Mouse (Mus musculus) left cerebral cortex, postnatal 10 days (tissue): ENCODE measurements around the gene Micall2. TPM values are rescaled to one million over a fixed set of nuclear protein-coding genes. Genes with fewer than 3 reads are reported as not detected.
A peak's percentile ranks its signal among the peaks of the same experiment; 100 is the strongest.

ENCODE experiments used
- DNase-seq, 2 experiments: peaks; one replicate each; pipeline ENCODE4 v3.0.0; 2021 to 2022; ENCODE audit warnings: low spot score in 2 of 2, mixed read lengths in 1 of 2; ENCODE audit errors: extremely low spot score in 1 of 2
- intact Hi-C: fragments of 180-260 bp; cut with DNase I; formaldehyde crosslinking; loops from one replicate; pipeline ENCODE4 v1.15.1; 2025
- total RNA-seq, 2 experiments: library from RNA; stranded (reverse); gene quantifications; 2 replicates each; pipeline ENCODE4 v1.2.3; 2021

Micall2 gene
- total RNA-seq, 2 experiments from 2014 or later, result 4.3 to 4.6 TPM

- no peak for DNase-seq
- intact Hi-C loops, result no loop called here
Observed at GRCm38 (mm10) chr5:139688356-139688755, 47.8 kb downstream of the Micall2 start.

GRCm38 (mm10) chr5:139687646-139688045 is 48.5 kb downstream of the Micall2 start:
- DNase-seq, result peak in 1 of 2 experiments; percentile 44
- intact Hi-C loops, result no loop called here

GRCm38 (mm10) chr5:139686530-139687249 is 49.4 kb downstream of the Micall2 start:
- intact Hi-C loops, result no loop called here
- DNase-seq, result no peak

GRCm38 (mm10) chr5:139683228-139683627 is 52.9 kb downstream of the Micall2 start:
- DNase-seq, result no peak
- intact Hi-C loops, result no loop called here

- intact Hi-C loops, result no loop called here
- no peak for DNase-seq
Observed at GRCm38 (mm10) chr5:139682631-139682977, 53.5 kb downstream of the Micall2 start.

GRCm38 (mm10) chr5:139681832-139682630 is 54.1 kb downstream of the Micall2 start:
- intact Hi-C loops, result no loop called here
- no peak for DNase-seq

GRCm38 (mm10) chr5:139675707-139675967 is 60.5 kb downstream of the Micall2 start:
- no peak for DNase-seq
- intact Hi-C loops, result loop anchor here (10.0 kb wide), 1 partner anchor 331 kb away; no protein-coding TSS in a partner anchor

- DNase-seq, result no peak
- intact Hi-C loops, result loop anchor here (10.0 kb wide), 1 partner anchor 330 kb away; no protein-coding TSS in a partner anchor
Observed at GRCm38 (mm10) chr5:139674940-139675706, 61.0 kb downstream of the Micall2 start.

GRCm38 (mm10) chr5:139669380-139669779 is 66.8 kb downstream of the Micall2 start:
- intact Hi-C loops, result loop anchor here (2.0 kb wide), 1 partner anchor 133 kb away; no protein-coding TSS in a partner anchor
- DNase-seq, result peak in 1 of 2 experiments; percentile 43

GRCm38 (mm10) chr5:139668494-139668893 is 67.6 kb downstream of the Micall2 start:
- peak; percentile 19 to 74 for DNase-seq
- intact Hi-C loops, result loop anchor here (2.0 kb wide), 1 partner anchor 132 kb away; no protein-coding TSS in a partner anchor

GRCm38 (mm10) chr5:139666496-139666895 is 69.6 kb downstream of the Micall2 start:
- intact Hi-C loops, result no loop called here
- DNase-seq, result no peak

- DNase-seq, result no peak
- intact Hi-C loops, result no loop called here
Observed at GRCm38 (mm10) chr5:139665375-139665774, 70.8 kb downstream of the Micall2 start.

GRCm38 (mm10) chr5:139661713-139662112 is 74.4 kb downstream of the Micall2 start:
- intact Hi-C loops, result no loop called here
- no peak for DNase-seq

GRCm38 (mm10) chr5:139659307-139659706 is 76.8 kb downstream of the Micall2 start:
- intact Hi-C loops, result no loop called here
- DNase-seq, result peak in 1 of 2 experiments; percentile 37

- no peak for DNase-seq
- intact Hi-C loops, result no loop called here
Observed at GRCm38 (mm10) chr5:139658865-139659264, 77.3 kb downstream of the Micall2 start.

- intact Hi-C loops, result no loop called here
- DNase-seq, result no peak
Observed at GRCm38 (mm10) chr5:139657959-139658602, 78.1 kb downstream of the Micall2 start.
